Mouse (Mus musculus): ENCODE data around the gene Tha1. TPM values are rescaled to one million over a fixed set of nuclear protein-coding genes. Genes with fewer than 3 reads are reported as not detected.

The Tha1 gene
- total RNA-seq, 2 experiments from 2014 or later: 1.6 TPM; not detected in 1

DNA sequence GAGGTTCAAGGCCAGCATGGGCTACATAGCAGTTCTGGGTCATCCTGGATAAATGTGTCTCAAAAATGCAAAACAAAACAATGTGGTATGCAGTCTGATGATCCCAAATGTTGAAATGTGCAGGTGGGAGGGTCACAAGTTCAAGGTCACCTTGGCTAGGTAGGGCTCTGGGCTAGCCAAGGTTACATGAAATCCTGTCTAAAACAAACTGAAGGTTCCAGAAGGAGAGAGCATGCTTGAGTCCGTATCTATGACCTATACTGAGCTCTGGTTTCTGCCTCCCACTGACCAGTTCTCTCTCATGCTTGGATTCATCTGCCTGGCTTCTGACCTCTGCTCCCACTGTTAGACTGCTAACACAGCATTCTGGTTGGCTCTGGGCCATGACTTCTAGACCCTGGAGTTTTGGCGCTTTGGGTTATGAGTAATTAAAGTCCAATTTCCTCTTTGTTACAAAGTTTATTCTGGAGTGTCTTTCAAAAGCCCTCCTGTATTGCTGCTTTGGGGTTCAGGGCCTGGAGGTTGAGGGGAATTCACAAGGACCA lies 43.5 kb downstream of the Tha1 start:
- no peak for ATAC-seq (replicated peaks; ENCODE audit: low FRiP score, poor library complexity, severe bottlenecking)

DNA sequence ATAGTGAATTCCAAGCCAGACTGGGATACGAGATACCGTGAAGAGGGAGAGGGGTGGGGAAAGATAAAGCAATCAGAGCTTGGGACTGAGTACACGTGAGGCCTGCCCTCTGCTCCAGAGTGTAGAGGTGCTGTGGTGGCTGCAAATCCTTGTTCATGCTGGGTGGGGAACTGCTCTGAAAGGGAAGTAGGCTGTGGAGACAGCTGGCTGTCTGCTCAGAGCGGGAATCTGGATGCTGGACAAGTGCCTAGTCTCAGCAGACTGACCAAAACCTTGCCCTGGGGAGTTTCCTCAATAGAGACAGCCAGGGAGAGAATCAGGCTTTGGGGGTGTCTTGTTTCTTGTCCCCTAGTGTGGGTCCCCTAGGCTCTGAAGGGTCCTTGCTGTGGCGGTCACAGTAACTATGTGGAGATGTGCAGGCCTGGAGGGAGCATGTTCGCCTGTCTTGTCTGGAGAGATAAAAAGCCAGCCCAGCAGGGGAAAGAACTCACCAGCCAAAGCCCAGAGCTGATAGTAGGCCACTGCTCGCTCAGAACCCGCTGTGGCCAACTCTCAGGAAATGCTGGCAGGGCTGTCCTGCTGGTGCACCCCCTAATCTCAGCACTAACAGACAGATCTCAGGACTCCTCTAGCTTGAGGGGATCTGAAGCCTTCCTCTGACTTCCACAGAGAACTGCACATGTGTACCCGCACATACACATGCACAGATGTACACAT lies 44.2 kb downstream of the Tha1 start:
- peak; percentile 16 for ATAC-seq (replicated peaks; ENCODE audit: low FRiP score, poor library complexity, severe bottlenecking)

DNA sequence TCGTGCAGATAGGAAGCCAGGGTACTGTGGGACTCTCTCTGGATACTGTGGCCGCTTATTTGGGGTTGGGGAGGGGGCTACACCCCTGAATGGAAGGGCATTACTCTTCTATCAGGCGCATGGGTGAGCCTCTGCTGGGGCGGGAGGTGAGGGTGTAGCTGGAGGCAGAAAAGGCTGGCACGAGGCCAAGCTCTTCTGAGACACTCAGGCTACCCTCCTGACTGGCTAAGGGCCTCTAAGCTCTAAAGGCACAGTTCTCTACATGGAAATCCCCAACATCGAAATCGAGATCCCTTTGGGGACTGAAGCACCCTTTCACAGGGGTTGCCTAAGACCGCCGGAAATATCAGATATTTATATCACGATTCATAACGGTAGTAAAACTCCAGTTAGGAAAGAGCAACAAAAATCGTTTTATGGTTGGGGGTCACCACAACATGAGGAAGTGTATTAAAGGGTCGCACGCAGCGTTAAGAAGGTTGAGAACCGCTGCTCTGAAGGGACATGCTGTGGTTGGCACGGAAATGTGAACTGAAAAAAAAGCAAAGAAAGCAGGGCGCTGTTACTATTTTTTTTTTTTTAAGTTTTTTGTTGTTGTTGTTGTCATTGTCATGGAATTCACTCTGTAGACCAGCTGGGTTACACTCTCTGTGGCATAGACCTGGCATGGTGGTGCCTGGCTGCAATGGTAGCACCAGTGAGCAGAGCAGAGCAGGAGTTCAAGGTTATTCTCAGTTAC lies 45.0 kb downstream of the Tha1 start:
- 0 out of 2 replicates have a peak, but pooled peaks have one; percentile 12 for ATAC-seq (replicated peaks; ENCODE audit: low FRiP score, poor library complexity, severe bottlenecking)

DNA sequence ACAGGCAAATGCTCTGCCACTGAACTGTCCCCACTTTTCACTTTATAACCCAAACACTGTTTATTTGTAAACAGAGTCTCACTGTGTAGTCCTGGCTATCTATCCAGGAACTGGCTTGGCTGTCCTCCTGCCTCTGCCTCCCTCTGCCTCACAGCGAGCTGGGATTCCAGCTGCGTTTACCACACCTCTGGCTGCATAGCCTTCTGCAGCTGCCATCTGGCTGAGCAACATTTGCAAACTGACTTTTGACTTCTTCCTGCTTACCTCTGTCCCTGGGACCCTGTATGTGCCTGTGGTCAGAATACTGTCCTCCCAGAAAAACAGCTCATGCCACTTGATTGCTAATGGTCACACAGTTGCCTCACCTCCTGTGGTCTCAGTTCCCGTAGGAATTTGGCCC lies 45.9 kb downstream of the Tha1 start:
- ATAC-seq (replicated peaks; ENCODE audit: low FRiP score, poor library complexity, severe bottlenecking): no peak

DNA sequence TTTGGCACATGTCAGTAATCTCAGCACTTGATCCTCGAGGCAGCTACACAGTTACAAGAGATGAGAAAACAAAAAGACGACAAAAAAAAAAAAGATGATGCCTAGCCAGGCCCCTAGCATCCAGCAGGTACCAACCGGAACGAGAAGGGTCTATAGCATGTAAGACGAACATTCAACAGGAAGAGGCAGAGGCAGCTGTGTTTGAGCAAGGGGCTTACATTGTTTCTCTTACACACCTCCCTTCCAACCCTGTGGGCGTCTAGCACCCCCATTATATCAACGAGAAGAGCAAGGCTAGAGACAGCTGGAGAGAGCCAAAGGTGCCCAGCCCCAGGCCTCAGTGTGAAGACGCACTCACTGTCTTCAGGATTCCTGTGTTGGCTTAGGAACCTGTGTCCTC lies 46.4 kb downstream of the Tha1 start:
- ATAC-seq (replicated peaks; ENCODE audit: low FRiP score, poor library complexity, severe bottlenecking): no peak

DNA sequence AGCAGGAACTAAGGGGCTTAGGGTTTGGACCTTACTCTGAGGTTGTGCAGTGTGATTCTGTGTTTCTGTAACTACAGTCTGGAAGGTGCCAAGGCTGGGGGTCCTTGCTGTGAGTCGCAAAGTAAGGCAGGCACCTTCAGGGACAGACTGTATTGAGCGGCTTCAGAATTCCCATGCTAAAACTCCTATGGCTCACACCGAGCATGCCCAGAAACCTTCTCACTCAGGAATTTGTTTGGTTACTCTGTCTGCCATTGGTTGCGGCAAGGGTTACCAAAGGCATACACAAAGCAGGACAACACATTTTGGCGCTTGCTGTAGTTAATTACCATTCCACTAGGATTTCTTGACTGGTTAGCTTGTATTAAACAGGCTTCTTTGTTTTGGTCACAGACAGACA lies 47.1 kb downstream of the Tha1 start:
- ATAC-seq (replicated peaks; ENCODE audit: low FRiP score, poor library complexity, severe bottlenecking): no peak

DNA sequence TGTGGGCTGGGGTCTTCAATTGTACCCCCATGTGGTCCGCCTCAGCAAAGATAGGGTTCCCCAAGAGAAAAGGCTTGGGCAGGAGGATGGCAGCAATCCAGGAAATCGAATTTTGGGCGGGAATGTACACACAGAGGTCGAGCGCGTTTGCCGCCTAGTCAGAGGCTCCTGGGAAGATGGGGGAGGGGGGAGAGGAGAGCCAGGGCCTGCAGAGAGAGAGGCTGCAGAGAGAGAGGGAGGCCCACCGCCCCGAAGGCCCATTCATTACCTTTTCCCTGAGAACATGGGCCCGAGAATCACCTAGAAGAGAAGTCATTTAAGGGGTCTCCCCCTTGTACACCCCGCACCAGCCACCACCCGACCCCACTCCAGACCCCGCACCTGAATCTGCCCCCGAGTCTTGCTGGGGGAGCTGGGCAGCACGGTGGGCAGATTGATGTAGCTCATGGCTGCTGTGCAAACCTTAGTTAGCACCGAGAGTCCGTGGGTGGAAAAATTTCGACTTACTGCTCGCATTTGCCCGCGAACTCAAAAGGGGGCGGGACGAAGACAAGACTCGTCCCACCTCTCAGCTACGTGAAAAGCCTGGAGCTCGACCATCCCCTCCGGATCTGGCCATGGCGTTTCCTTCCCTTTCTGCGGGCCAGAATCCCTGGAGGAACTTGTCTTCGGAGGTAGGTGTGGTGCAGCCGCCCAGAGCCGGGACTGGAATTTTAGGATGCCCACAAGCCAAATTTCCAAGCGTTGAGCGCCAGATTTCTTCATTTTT lies 47.8 kb downstream of the Tha1 start, which contains the start of the genes Afmid and Tk1:
Gene Afmid (plus strand): TSS at position 592 of the 769 bp plus-strand sequence.
Gene Tk1 (minus strand): TSS at position 760 of the 769 bp plus-strand sequence.
- peak; percentile 41 for ATAC-seq (replicated peaks; ENCODE audit: low FRiP score, poor library complexity, severe bottlenecking)

DNA sequence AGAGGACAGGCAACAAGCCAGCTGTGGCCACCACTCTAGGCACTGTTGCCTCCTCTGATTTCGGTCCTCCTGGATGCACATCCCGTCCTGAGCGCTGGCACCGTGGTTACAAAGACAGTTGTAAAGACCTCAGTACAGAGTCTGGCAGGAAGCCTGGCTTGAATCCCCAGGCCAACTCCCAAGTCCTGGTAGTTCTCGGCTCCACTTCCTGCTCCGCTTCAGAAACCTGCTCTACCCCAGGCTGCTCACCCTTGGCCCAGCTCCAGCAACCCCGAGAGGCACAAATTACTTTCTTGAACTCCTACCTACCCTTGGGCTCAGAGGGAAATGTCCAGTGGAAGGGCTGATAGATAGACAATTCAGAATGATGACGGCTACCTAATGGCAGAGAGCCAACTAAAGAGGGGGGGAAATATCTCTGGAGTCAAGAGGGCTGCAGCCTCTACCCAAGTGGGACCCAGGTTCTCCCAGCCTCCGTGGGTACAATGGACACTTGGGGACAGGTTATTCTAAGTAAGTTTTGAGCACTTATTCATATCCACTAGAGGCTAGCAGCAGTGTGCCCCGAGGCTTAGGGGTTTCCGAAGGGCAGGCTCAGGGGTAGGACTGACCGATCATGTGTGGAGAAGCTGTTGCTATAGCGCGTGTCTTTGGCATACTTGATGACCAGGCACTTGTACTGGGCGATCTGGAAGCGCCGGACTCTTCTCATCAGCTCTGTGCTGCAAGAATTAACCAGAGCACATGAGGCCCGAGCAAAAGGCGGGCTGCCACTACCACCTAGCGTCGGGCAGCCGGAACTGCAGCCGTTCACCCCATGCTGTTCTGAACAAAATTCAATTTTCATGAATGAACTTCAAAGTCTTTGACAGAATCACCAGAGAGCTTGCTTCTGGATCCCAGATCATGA lies 49.0 kb downstream of the Tha1 start:
- peak; percentile 41 for ATAC-seq (replicated peaks; ENCODE audit: low FRiP score, poor library complexity, severe bottlenecking)

DNA sequence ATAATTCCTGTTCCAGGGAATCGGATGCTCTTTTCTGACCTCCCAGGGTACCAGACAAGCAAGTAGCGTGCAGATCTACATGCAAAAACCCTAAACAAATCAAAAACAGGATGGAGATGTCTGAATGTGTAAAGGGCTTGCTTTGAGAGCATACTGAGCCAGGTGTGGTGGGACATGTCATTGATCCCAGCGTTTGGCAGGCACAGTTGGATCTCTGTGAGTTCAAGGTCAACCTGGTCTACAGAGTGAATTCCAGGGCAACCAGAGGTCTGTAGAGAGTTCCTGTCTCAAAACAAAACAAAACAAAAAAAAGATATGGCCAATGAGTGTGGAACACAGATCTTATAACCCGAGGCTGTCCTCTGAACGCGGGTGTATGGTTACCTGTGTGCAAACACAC lies 49.9 kb downstream of the Tha1 start:
- ATAC-seq (replicated peaks; ENCODE audit: low FRiP score, poor library complexity, severe bottlenecking): no peak

DNA sequence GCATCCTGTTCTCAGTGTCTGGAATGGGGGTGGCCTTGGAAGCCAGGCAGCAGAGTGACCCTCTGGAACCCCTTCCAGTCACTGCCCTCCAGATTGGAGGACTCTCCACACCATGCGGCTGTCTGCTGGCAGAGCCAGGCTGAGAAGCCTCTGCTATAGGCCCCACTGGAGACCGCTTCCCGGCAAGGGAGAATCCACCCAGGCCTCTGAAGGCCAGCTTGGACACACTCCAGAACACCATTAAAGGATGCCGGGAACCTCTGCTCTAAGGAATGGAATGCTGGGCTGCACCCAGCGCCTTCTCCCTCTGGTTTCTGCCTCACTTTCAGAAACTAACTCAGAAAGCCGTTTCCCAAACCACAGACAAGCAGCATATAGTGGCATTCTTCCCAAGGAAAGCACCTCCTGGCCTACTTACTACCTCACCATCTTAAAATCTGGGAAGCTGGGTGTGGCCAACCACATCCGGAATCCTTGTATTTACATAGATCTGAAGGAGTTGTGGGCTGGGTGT lies 50.5 kb downstream of the Tha1 start:
- ATAC-seq (replicated peaks; ENCODE audit: low FRiP score, poor library complexity, severe bottlenecking): no peak

DNA sequence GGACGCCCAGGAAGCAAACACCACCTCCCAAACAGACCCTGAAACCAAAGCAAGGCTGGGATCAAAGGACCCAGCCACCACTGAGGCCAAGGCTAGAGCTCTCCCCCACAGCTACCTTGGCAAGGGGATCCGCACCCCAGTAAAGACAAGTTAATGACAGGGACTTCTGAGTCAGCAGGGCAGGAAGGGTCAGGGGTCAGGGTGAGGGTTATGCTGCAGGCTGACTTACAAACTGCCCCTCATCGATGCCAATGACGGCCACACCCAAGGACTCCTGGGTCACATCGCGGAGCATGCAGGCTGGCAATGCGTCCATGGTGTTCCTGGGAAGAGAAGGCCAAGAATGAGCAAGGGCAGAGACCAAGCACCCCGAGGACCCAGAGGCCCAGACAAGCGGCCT lies 51.4 kb downstream of the Tha1 start:
- no peak for ATAC-seq (replicated peaks; ENCODE audit: low FRiP score, poor library complexity, severe bottlenecking)

DNA sequence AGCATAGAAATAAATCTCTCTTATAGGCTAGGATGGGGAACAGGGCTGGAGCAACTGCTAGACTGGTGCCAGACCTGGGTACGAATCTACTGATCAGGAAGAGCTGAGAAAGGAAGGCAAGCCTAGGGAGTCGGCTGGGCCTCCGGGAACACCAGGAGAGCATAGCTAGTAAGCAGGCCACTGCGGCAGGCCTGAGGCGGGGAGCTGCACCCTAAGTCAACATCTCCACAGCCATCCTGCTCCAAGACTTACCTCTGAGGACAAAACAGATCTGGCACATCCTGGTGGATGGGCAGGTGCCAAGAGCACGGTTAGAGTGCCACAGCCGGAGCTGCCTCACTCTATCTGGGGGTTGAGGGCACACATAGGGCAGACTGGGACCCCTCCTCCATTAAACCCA lies 53.1 kb downstream of the Tha1 start:
- ATAC-seq (replicated peaks; ENCODE audit: low FRiP score, poor library complexity, severe bottlenecking): no peak

DNA sequence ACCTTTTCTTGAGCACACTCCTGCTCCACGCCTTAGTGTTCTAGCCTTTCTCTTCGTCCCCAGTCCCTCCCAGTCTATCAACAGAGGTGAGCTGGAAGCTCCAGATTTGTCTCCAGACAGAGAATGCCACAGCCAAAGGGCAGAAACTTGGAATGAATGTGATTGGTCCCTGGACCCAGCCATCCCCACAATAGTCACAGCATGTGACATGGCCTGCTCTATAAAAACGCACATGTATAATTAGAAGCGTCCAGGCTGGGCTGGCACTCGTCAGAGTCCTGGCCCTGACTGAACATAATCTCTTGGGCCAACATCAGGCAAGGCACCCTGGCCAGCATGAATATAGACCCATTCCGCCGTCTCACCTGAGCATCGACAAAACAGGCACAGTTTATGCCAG lies 54.2 kb downstream of the Tha1 start:
- ATAC-seq (replicated peaks; ENCODE audit: low FRiP score, poor library complexity, severe bottlenecking): no peak

Other genes starting within 250 kb of the Tha1 start
- gene Tnrc6c, start 219.2 kb downstream of the Tha1 start, total RNA-seq (2015; ENCODE audit: low replicate concordance): 5.6 and 6.9 TPM in 2 replicates
- 6.3 and 9.5 TPM in 2 replicates for gene Tnrc6c, start 219.2 kb downstream of the Tha1 start, total RNA-seq (2017; ENCODE audit: low replicate concordance)
- gene Tmc8, start 91.4 kb downstream of the Tha1 start, total RNA-seq (2015; ENCODE audit: low replicate concordance): 19.8 and 30.7 TPM in 2 replicates
- 30.9 and 33.7 TPM in 2 replicates for gene Tmc8, start 91.4 kb downstream of the Tha1 start, total RNA-seq (2017; ENCODE audit: low replicate concordance)
- gene Tmc6, start 91.3 kb downstream of the Tha1 start, total RNA-seq (2015; ENCODE audit: low replicate concordance): 199 and 257 TPM in 2 replicates
- 83.1 and 204 TPM in 2 replicates for gene Tmc6, start 91.3 kb downstream of the Tha1 start, total RNA-seq (2017; ENCODE audit: low replicate concordance)
- 12.7 and 28.6 TPM in 2 replicates for gene 6030468B19Rik, start 75.8 kb downstream of the Tha1 start, total RNA-seq (2015; ENCODE audit: low replicate concordance)
- gene 6030468B19Rik, start 75.8 kb downstream of the Tha1 start, total RNA-seq (2017; ENCODE audit: low replicate concordance): 10.6 and 16.1 TPM in 2 replicates
- gene Gm20708, start 63.8 kb downstream of the Tha1 start, total RNA-seq (2015; ENCODE audit: low replicate concordance): 62.3 and 66.5 TPM in 2 replicates
- gene Gm20708, start 63.8 kb downstream of the Tha1 start, total RNA-seq (2017; ENCODE audit: low replicate concordance): 31.9 and 39.7 TPM in 2 replicates
- 52.9 and 77.2 TPM in 2 replicates for gene Syngr2, start 63.8 kb downstream of the Tha1 start, total RNA-seq (2015; ENCODE audit: low replicate concordance)
- 32.5 and 46.5 TPM in 2 replicates for gene Syngr2, start 63.8 kb downstream of the Tha1 start, total RNA-seq (2017; ENCODE audit: low replicate concordance)
- gene Afmid, start 47.6 kb downstream of the Tha1 start, total RNA-seq (2015; ENCODE audit: low replicate concordance): 37.0 and 47.3 TPM in 2 replicates
- 67.8 and 81.4 TPM in 2 replicates for gene Afmid, start 47.6 kb downstream of the Tha1 start, total RNA-seq (2017; ENCODE audit: low replicate concordance)
- gene Tk1, start 47.4 kb downstream of the Tha1 start, total RNA-seq (2015; ENCODE audit: low replicate concordance): 89.2 and 89.4 TPM in 2 replicates
- gene Tk1, start 47.4 kb downstream of the Tha1 start, total RNA-seq (2017; ENCODE audit: low replicate concordance): 157 and 212 TPM in 2 replicates
- 83.4 and 115 TPM in 2 replicates for gene Birc5, start 24.2 kb downstream of the Tha1 start, total RNA-seq (2015; ENCODE audit: low replicate concordance)
- gene Birc5, start 24.2 kb downstream of the Tha1 start, total RNA-seq (2017; ENCODE audit: low replicate concordance): 178 and 180 TPM in 2 replicates
- not detected in 2 replicates for gene Tmem235, start 12.7 kb downstream of the Tha1 start, total RNA-seq (2015; ENCODE audit: low replicate concordance)
- gene Tmem235, start 12.7 kb downstream of the Tha1 start, total RNA-seq (2017; ENCODE audit: low replicate concordance): not detected in 2 replicates
- gene Socs3, start 96.6 kb upstream of the Tha1 start, total RNA-seq (2015; ENCODE audit: low replicate concordance): 0.19 and 0.42 TPM in 2 replicates
- 1.3 and 1.5 TPM in 2 replicates for gene Socs3, start 96.6 kb upstream of the Tha1 start, total RNA-seq (2017; ENCODE audit: low replicate concordance)
- 9.2 and 14.6 TPM in 2 replicates for gene Pgs1, start 112.8 kb upstream of the Tha1 start, total RNA-seq (2015; ENCODE audit: low replicate concordance)
- gene Pgs1, start 112.8 kb upstream of the Tha1 start, total RNA-seq (2017; ENCODE audit: low replicate concordance): 20.8 and 32.9 TPM in 2 replicates

Data from erythroblast, adult 5-6 weeks (primary cell).